Mouse (Mus musculus) liver, postnatal 0 days (tissue): Measurements from ENCODE around the gene Rassf4.
"Not testable (repeated sequence)": the region's sequence is repeated elsewhere in the genome, so short reads cannot be mapped to it uniquely, and the experiment has no call there.

Experiments used
- CTCF ChIP-seq: sonication (generic); IDR thresholded peaks from 2 replicates; pipeline ENCODE4 v1.5.1; 2016; ENCODE audit warnings: antibody characterized with exemption, low read depth
- EP300 ChIP-seq: IDR thresholded peaks from 2 replicates; pipeline ENCODE4 v1.6.1; 2016; ENCODE audit warnings: antibody characterized with exemption, low read depth, mild to moderate bottlenecking

- not testable (repeated sequence) for TF ChIP-seq CTCF, EP300
Measured at GRCm38 (mm10) chr6:116626417-116626816, 47.3 kb downstream of the Rassf4 start.
